Mouse (Mus musculus) heart, embryonic 12.5 days (tissue): ENCODE measurements at regions not wholly inside any gene's neighbourhood (a gene's known extent, or its start where the extent isn't known, plus 50 kb on each side); places are given as distances from the start of the nearest gene placed in this dataset.
A peak's percentile ranks its signal among the peaks of the same experiment; 100 is the strongest.

Experiments used
- ATAC-seq: fragments of 200-750 bp; cut with Nextera tagmentation; 2 replicates; pipeline ENCODE4 v1.8.0; 2017; ENCODE audit warnings: moderate TSS enrichment, moderate library complexity; ENCODE audit not compliant: insufficient number of reproducible peaks, low FRiP score
- H3K27ac ChIP-seq: fragments of 300-500 bp; sonication (generic); 2 replicates; pipeline ENCODE4 v1.5.1; 2016; ENCODE audit warnings: mild to moderate bottlenecking, moderate library complexity; ENCODE audit not compliant: poor library complexity, severe bottlenecking
- H3K27me3 ChIP-seq: fragments of 300-500 bp; sonication (generic); replicated peaks from 2 replicates; pipeline ENCODE4 v1.6.1; 2016; ENCODE audit warnings: mild to moderate bottlenecking, moderate library complexity
- H3K36me3 ChIP-seq: fragments of 300-500 bp; sonication (generic); 2 replicates; pipeline ENCODE4 v1.6.1; 2016; ENCODE audit warnings: mild to moderate bottlenecking, moderate library complexity
- H3K4me1 ChIP-seq: fragments of 300-500 bp; sonication (generic); replicated peaks from 2 replicates; pipeline ENCODE4 v1.6.1; 2016; ENCODE audit warnings: mild to moderate bottlenecking
- H3K4me2 ChIP-seq: fragments of 300-500 bp; sonication (generic); 2 replicates; pipeline ENCODE4 v1.6.1; 2016; ENCODE audit warnings: mild to moderate bottlenecking, moderate library complexity
- H3K4me3 ChIP-seq: fragments of 300-500 bp; sonication (generic); 2 replicates; pipeline ENCODE4 v1.5.1; 2016; ENCODE audit warnings: mild to moderate bottlenecking
- H3K9ac ChIP-seq: fragments of 300-500 bp; sonication (generic); 2 replicates; pipeline ENCODE4 v1.6.1; 2016; ENCODE audit warnings: mild to moderate bottlenecking, moderate library complexity
- H3K9me3 ChIP-seq: fragments of 300-500 bp; sonication (generic); replicated peaks from 2 replicates; pipeline ENCODE4 v1.6.1; 2016; ENCODE audit warnings: mild to moderate bottlenecking, moderate library complexity
- WGBS: fragments of 180-500 bp; shearing (Covaris S2); methylation state at CpG from one replicate; pipeline ENCODE4 v1.1.7; 2016; 5-methylcytosine and 5-hydroxymethylcytosine counted together

DNA sequence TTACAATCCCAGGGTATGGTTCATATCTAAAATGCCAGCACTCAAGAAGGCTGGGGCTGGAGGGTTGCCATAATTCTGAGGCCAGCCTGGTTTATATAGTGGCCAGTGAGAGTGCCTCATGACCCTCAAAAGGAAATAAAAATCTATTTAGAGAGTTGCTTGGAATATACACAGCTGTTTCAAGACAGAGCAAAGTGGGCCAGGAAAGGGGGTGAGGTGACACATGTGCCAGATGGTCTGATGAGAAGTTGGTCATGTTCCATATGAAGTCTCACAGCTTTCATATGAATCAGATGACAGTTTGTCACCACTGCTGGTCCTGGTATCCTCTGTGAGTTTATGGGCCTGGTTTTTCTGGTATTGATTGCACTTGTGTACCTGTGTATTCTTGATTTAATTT lies 261.5 kb upstream of the Ube2e3 start:
- H3K36me3 ChIP-seq = no peaks in the 10 kb centered on the region
- H3K9ac ChIP-seq = no peak overlapping the region
- H3K4me1 ChIP-seq = peaks cover 10% of the 10 kb centered on the region
- H3K4me3 ChIP-seq = no peak overlapping the region
- no peak overlapping the region for H3K27ac ChIP-seq
- H3K4me2 ChIP-seq = no peak overlapping the region
- H3K27me3 ChIP-seq = no peaks in the 10 kb centered on the region
- H3K9me3 ChIP-seq = no peaks in the 10 kb centered on the region
- no peak for ATAC-seq

GRCm38 (mm10) chr2:78600753-78601152 lies 267.2 kb upstream of the Ube2e3 start:
- H3K9ac ChIP-seq = no peak overlapping the region

GRCm38 (mm10) chr2:78598039-78598438 lies 269.9 kb upstream of the Ube2e3 start:
- H3K27me3 ChIP-seq = no peaks in the 10 kb centered on the region
- no peak overlapping the region for H3K4me2 ChIP-seq
- no peaks in the 10 kb centered on the region for H3K9me3 ChIP-seq
- H3K4me3 ChIP-seq = no peak overlapping the region
- no peaks in the 10 kb centered on the region for H3K36me3 ChIP-seq
- no peak overlapping the region for H3K9ac ChIP-seq
- no peak for ATAC-seq
- no peak overlapping the region for H3K27ac ChIP-seq
- WGBS = 77% methylated on average over 8 of the region's 8 CpGs
- H3K4me1 ChIP-seq = no peaks in the 10 kb centered on the region

More at GRCm38 (mm10) chr2:78600753-78601152, 267.2 kb upstream of the Ube2e3 start:
- Histone ChIP-seq H3K27me3 (no peaks in the 10 kb centered on the region), H3K4me3 (no peak overlapping the region), H3K9me3 (no peaks in the 10 kb centered on the region), H3K27ac (no peak overlapping the region), H3K36me3 (no peaks in the 10 kb centered on the region), H3K4me1 (peaks cover 3% of the 10 kb centered on the region; the same call in 1 of the 2 replicates), H3K4me2 (no peak overlapping the region)
- 70% methylated on average over 2 of the region's 2 CpGs for WGBS
- no peak for ATAC-seq

DNA sequence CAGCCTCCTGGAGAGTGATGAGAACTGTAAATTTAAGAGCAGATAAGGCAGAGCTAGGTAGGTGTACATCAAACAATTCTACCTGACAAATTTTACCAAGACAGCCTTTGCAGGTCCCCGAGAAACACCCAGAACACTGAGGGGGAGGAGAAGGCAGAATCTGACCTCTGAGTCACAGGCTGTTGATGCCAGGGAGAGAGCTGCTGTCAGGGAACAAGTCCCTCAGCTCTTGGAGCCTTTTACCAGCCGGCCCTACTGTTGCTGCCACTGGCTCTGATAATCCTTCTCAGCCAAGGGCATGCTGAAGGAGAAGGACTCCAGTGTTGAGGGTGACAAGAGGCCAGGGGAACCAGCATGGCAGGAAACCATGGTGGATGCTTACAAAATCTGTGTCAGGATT lies 271.7 kb upstream of the Ube2e3 start:
- H3K9ac ChIP-seq = no peak overlapping the region
- H3K27ac ChIP-seq = no peak overlapping the region
- H3K4me2 ChIP-seq = no peak overlapping the region
- no peaks in the 10 kb centered on the region for H3K27me3 ChIP-seq
- no peaks in the 10 kb centered on the region for H3K4me1 ChIP-seq
- ATAC-seq = no peak
- WGBS = 44% methylated on average over 2 of the region's 2 CpGs
- H3K36me3 ChIP-seq = no peaks in the 10 kb centered on the region
- H3K4me3 ChIP-seq = no peak overlapping the region
- H3K9me3 ChIP-seq = no peaks in the 10 kb centered on the region

DNA sequence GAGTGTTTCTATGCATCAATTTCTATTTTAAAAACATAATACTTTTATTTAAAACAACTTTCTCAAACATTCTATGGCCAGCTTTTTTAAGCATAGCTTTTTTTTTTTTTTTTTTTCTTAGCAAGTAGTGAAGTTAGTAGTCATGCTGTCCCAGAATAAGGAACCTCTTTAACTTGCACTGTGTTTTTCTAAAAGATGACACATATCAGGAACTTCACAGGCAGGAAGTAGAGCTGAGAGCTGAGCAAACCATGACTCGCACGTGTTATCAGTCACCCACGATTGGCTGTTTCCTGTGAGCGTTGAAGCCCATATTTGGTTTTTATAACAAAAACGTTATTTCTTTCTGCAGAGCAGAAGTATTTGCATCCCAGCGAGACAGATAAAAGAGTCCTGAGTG lies 287.9 kb upstream of the Ube2e3 start:
- H3K9me3 ChIP-seq = no peaks in the 10 kb centered on the region
- H3K9ac ChIP-seq = no peak overlapping the region
- H3K27me3 ChIP-seq = no peaks in the 10 kb centered on the region
- no peak overlapping the region for H3K27ac ChIP-seq
- H3K36me3 ChIP-seq = no peaks in the 10 kb centered on the region
- peaks cover 7% of the 10 kb centered on the region; the same call in 1 of the 2 replicates for H3K4me1 ChIP-seq
- 19% methylated on average over 6 of the region's 6 CpGs for WGBS
- peak overlapping the region; percentile 21 for H3K4me2 ChIP-seq
- peak; percentile 48; the same call in 1 of the 2 replicates for ATAC-seq
- no peak overlapping the region for H3K4me3 ChIP-seq

DNA sequence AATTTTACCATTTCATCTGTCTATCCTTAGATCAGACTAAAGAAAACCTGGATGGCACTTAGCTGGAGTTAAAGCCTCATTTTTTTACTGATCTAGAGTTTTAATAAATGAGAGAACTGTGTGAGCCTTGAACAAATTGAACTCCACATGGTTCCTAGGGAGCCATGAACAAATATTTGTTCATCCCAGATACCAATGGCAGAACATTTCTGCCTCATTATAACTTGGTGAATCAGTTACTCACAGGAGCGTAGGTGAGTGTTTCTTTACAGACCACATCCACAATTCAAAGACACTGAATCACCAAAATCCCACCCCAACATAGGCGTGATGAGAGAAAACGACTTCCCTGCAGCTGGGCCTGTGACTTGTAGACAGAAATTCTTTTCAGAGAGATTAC lies 295.4 kb upstream of the Ube2e3 start:
- WGBS = 61% methylated on average over 3 of the region's 3 CpGs

DNA sequence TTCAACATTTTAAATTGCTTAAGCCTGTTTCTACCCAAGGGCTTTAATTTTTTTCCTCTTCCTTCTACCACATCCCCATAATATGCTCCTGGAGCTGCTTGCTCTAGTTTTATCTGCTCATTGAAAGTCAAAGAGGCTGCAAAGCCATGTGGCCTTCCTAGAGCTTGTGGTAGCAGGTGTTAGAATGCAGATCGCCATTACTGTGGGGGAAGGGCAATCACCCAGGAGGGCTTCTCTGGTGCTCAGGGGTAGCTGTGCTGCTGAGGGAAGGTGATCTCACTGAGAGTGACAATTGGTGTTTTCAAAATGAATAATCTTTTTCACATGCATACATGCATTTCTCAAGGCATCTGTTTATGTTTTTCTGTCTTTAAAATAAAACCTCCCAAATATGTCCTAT lies 309.8 kb upstream of the Ube2e3 start:
- WGBS = 19% methylated on average over 1 of the region's 1 CpGs
- H3K27ac ChIP-seq = no peak overlapping the region
- H3K4me1 ChIP-seq = no peaks in the 10 kb centered on the region
- no peak overlapping the region for H3K9ac ChIP-seq
- no peak overlapping the region for H3K4me3 ChIP-seq
- ATAC-seq = no peak
- H3K9me3 ChIP-seq = no peaks in the 10 kb centered on the region
- H3K36me3 ChIP-seq = no peaks in the 10 kb centered on the region
- no peaks in the 10 kb centered on the region for H3K27me3 ChIP-seq
- H3K4me2 ChIP-seq = no peak overlapping the region

More for the DNA sequence above, 295.4 kb upstream of the Ube2e3 start:
- H3K27ac ChIP-seq = no peak overlapping the region
- H3K9ac ChIP-seq = no peak overlapping the region
- no peaks in the 10 kb centered on the region for H3K27me3 ChIP-seq
- no peak for ATAC-seq
- H3K36me3 ChIP-seq = no peaks in the 10 kb centered on the region
- no peak overlapping the region for H3K4me2 ChIP-seq
- no peak overlapping the region for H3K4me3 ChIP-seq
- H3K4me1 ChIP-seq = 0 out of 2 replicates have a peak, but pooled peaks cover 3% of the 10 kb centered on the region
- no peaks in the 10 kb centered on the region for H3K9me3 ChIP-seq

GRCm38 (mm10) chr2:78551085-78551484 lies 316.8 kb upstream of the Ube2e3 start:
- no peak overlapping the region for H3K9ac ChIP-seq
- no peak overlapping the region for H3K27ac ChIP-seq
- no peak for ATAC-seq
- H3K27me3 ChIP-seq = no peaks in the 10 kb centered on the region
- no peak overlapping the region for H3K4me3 ChIP-seq
- H3K4me2 ChIP-seq = no peak overlapping the region
- H3K9me3 ChIP-seq = no peaks in the 10 kb centered on the region
- WGBS = 82% methylated on average over 4 of the region's 4 CpGs
- no peaks in the 10 kb centered on the region for H3K4me1 ChIP-seq
- no peaks in the 10 kb centered on the region for H3K36me3 ChIP-seq

DNA sequence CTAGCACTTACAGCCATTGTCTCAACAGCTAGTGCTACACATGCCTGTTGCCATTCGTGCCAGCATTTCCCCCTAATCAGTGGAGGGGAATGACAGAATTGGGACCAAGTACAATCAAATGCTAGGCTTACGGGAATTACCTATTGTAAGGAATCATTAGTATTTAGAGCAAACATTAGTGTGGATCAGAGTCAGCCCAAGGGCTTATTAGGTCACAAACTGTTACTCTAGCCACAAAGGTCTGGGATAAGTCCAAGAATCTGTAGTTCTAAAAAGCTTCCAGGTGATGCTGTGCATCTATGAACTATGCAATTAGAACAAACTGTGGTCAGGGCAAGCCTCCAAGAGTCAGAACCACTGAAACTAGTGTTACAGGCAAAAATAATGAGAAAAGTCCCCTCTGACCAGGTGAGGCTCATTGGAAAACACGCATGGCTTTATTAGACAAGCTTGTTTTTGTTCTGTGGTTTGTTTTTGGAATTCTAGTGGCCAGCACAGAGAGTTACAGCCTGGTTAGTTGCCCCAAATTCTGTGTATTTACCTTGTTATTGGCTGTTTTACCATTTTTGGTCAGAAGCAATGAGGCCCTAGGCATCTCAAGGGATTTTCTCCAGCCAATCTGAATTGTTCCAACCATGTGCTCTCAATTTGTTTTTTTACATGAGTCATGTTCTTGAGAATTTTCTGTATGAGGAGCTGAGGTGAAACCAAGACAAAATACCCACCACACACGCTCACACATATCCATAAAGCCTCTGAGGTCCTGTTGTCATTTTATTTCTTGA lies 319.0 kb upstream of the Ube2e3 start:
- Histone ChIP-seq H3K4me1 (no peaks in the 10 kb centered on the region), H3K9me3 (no peaks in the 10 kb centered on the region), H3K27ac (no peak overlapping the region), H3K4me3 (no peak overlapping the region), H3K36me3 (no peaks in the 10 kb centered on the region), H3K27me3 (no peaks in the 10 kb centered on the region), H3K9ac (no peak overlapping the region), H3K4me2 (no peak overlapping the region)
- ATAC-seq = no peak
- 76% methylated on average over 4 of the region's 4 CpGs for WGBS

GRCm38 (mm10) chr2:78547286-78547685 lies 320.6 kb upstream of the Ube2e3 start:
- H3K9me3 ChIP-seq = no peaks in the 10 kb centered on the region
- H3K27ac ChIP-seq = no peak overlapping the region
- 75% methylated on average over 4 of the region's 4 CpGs for WGBS
- H3K9ac ChIP-seq = no peak overlapping the region
- H3K4me2 ChIP-seq = no peak overlapping the region
- no peak overlapping the region for H3K4me3 ChIP-seq
- H3K4me1 ChIP-seq = no peaks in the 10 kb centered on the region
- H3K27me3 ChIP-seq = no peaks in the 10 kb centered on the region
- no peak for ATAC-seq
- no peaks in the 10 kb centered on the region for H3K36me3 ChIP-seq

- H3K36me3 ChIP-seq = no peaks in the 10 kb centered on the region
- H3K4me3 ChIP-seq = no peak overlapping the region
- no peak overlapping the region for H3K27ac ChIP-seq
- H3K9me3 ChIP-seq = no peaks in the 10 kb centered on the region
- H3K9ac ChIP-seq = no peak overlapping the region
- ATAC-seq = no peak
- no peak overlapping the region for H3K4me2 ChIP-seq
- 61% methylated on average over 3 of the region's 3 CpGs for WGBS
- H3K4me1 ChIP-seq = peaks cover 12% of the 10 kb centered on the region
- H3K27me3 ChIP-seq = no peaks in the 10 kb centered on the region
These were observed 327.5 kb upstream of the Ube2e3 start for GRCm38 (mm10) chr2:78540422-78540821.
